Mouse (Mus musculus) testis, adult 2 months (tissue): Measurements from ENCODE around the gene Them7. TPM values are rescaled to one million over a fixed set of nuclear protein-coding genes. Genes with fewer than 3 reads are reported as not detected.

Source experiments
- H3K27ac ChIP-seq: fragments of 200-500 bp; 2 replicates; pipeline ENCODE4 v1.5.1; 2012; ENCODE audit warnings: low read depth, low read length; ENCODE audit not compliant: control insufficient read depth, insufficient read depth
- H3K27me3 ChIP-seq: fragments of 200-500 bp; 2 replicates; pipeline ENCODE4 v1.6.1; 2012; ENCODE audit warnings: mild to moderate bottlenecking, low read length, moderate library complexity; ENCODE audit not compliant: control insufficient read depth, insufficient read depth
- H3K36me3 ChIP-seq: fragments of 200-500 bp; 2 replicates; pipeline ENCODE4 v1.6.1; 2012; ENCODE audit warnings: mild to moderate bottlenecking, low read length; ENCODE audit not compliant: control insufficient read depth, insufficient read depth
- H3K4me1 ChIP-seq: fragments of 200-500 bp; 2 replicates; pipeline ENCODE4 v1.6.1; 2012; ENCODE audit warnings: low read length; ENCODE audit not compliant: control insufficient read depth, insufficient read depth
- H3K4me3 ChIP-seq: fragments of 200-500 bp; 2 replicates; pipeline ENCODE4 v1.5.1; 2012; ENCODE audit warnings: low read depth, mild to moderate bottlenecking, low read length, moderate library complexity, mixed read lengths; ENCODE audit not compliant: control insufficient read depth
- CTCF ChIP-seq: fragments of 200-500 bp; IDR thresholded peaks from 2 replicates; pipeline ENCODE4 v1.5.1; 2012; ENCODE audit warnings: low read depth, mild to moderate bottlenecking, inconsistent platforms, low read length, moderate library complexity; ENCODE audit not compliant: control insufficient read depth, insufficient read depth, insufficient replicate concordance
- POLR2A ChIP-seq: fragments of 200-500 bp; IDR thresholded peaks from 2 replicates; pipeline ENCODE4 v1.6.1; 2012; ENCODE audit warnings: low read depth, mild to moderate bottlenecking, inconsistent platforms, low read length, moderate library complexity; ENCODE audit not compliant: control insufficient read depth
- polyA plus RNA-seq: library from polyadenylated mRNA; depleted of rRNA; stranded (reverse); fragments of >200 nt; gene quantifications from 2 replicates; pipeline ENCODE4 v1.2.3, GENCODE M21; 2012

The Them7 gene
- polyA plus RNA-seq, 1 experiment: 0.56 TPM

DNA sequence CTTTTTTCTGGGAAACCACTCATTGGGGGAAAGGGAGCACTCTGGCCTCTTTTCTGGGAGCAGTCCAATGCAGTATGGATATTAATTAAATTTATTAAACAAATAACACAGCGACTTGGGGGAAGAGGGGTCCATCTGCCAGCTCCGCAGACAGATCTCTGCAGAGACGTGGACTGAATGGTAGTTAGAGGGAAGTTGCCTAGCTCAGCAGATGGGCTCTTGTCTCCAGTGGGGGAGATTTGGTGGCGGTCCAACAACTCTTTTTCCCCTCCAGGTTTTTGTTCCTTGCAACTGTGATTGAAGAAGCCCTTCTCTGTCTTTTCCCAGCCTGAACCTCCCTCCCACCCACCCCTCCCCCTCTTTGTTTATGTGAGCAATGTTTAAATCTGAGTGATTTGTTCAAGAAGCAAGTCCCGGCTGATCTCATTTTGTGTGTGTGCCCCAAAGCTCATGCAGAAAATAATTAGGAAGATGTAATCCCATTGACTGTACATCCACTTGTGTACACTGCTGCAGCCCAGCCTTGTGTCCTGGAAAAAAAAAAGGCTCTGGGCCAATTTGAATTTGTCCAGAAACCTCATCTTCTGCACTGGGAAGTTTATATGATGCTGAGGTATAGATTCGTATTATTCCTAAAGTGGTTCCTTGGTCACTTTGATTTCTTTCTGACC is 58.4 kb downstream of the Them7 start:
- TF ChIP-seq CTCF (no peak), POLR2A (no peak)
- Histone ChIP-seq H3K27ac (no peak overlapping the region), H3K27me3 (no peaks in the 10 kb centered on the region), H3K36me3 (no peaks in the 10 kb centered on the region), H3K4me1 (no peaks in the 10 kb centered on the region), H3K4me3 (no peak overlapping the region)

DNA sequence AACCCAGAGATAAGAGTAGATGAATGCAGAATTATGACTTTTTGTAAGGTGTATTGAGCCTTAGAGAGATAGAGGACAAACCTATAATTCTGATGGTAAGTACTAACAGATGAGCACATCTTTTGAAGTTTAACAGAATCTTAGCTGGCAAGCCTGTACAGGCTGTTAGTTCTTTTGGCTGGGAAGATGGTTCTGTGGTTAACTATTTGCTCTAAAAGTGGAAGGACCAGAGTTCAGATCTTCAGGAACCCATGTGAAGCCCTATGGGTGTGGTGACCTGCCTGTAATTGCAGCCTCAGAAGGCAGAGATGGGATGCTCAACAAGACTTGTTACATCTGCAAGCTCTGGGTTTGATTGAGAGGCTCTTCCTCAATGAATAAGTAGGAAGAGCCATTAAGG is 59.7 kb downstream of the Them7 start:
- H3K4me3 ChIP-seq: no peak overlapping the region
- no peak overlapping the region for H3K27ac ChIP-seq
- no peaks in the 10 kb centered on the region for H3K4me1 ChIP-seq
- TF ChIP-seq POLR2A (no peak), CTCF (no peak)
- H3K36me3 ChIP-seq: no peaks in the 10 kb centered on the region
- no peaks in the 10 kb centered on the region for H3K27me3 ChIP-seq

DNA sequence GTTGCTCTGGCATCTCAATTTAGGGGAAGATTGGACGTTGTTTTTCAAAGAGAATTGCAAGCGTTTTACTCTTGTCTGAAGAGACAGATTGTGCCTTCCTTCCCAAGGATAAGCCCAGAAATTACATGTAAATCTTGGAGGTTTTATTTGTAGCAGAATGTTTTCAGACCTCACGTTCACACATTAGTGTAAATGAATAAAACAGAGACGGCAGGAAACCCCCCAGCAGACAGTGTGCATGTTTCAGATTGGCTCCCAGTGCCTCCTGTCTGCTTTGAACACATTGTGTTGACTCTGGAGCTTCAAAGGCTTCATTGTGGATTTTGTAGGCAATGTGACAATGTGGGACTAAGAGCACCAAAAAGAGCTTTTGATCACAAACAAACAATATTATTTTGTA is 60.7 kb downstream of the Them7 start:
- Histone ChIP-seq H3K4me3 (no peak overlapping the region), H3K4me1 (no peaks in the 10 kb centered on the region), H3K36me3 (no peaks in the 10 kb centered on the region), H3K27ac (no peak overlapping the region), H3K27me3 (no peaks in the 10 kb centered on the region)
- TF ChIP-seq POLR2A: no peak
- TF ChIP-seq CTCF: no peak

DNA sequence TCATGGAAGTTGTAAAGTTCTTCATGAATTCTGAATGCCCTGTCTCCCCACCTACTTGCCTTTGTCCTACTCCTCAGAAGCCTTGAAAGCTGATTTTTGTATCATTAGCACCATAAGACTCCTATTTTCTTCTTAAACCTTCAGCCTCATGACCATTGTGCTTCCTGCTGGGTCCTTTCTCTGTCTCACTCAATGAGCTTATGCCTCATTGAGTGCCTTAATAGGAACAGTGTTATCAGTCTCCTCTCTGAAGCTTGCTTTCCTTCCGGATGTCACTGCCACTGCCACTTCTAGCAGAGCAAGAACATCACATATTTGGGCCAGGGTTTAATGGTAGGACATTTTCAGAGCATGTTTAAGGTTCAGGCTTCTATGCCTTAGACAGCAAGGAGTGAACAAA is 71.7 kb downstream of the Them7 start:
- H3K27ac ChIP-seq: no peak overlapping the region
- TF ChIP-seq CTCF (no peak), POLR2A (no peak)

DNA sequence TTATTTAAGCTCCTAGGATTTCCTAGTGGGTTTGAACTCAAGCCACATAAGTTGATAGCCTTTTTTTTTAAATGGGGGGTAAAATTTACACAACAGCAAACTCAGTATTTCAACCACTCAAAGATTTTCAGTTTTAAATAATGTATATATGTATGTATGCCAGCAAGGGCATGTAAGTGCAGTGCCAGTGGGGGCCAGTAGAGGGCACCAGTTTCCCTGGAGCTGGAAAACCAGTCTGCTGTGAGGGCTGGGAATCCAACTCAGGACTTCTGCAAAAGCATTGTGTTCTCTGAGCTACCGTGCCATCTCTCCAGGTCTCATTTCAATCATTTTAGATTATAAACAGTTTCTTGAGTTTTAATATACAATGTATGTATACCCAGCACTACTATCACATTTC is 74.8 kb downstream of the Them7 start:
- Histone ChIP-seq H3K4me1 (peaks cover 2% of the 10 kb centered on the region; the same call in 1 of the 2 replicates), H3K27ac (no peak overlapping the region), H3K36me3 (no peaks in the 10 kb centered on the region), H3K27me3 (no peaks in the 10 kb centered on the region), H3K4me3 (no peak overlapping the region)
- TF ChIP-seq POLR2A: no peak
- peak; percentile 79; the same call in 1 of the 2 replicates for TF ChIP-seq CTCF

More for the DNA sequence above, 71.7 kb downstream of the Them7 start:
- no peak overlapping the region for H3K4me3 ChIP-seq
- H3K27me3 ChIP-seq: no peaks in the 10 kb centered on the region
- H3K36me3 ChIP-seq: no peaks in the 10 kb centered on the region
- H3K4me1 ChIP-seq: peaks cover 2% of the 10 kb centered on the region; the same call in 1 of the 2 replicates

DNA sequence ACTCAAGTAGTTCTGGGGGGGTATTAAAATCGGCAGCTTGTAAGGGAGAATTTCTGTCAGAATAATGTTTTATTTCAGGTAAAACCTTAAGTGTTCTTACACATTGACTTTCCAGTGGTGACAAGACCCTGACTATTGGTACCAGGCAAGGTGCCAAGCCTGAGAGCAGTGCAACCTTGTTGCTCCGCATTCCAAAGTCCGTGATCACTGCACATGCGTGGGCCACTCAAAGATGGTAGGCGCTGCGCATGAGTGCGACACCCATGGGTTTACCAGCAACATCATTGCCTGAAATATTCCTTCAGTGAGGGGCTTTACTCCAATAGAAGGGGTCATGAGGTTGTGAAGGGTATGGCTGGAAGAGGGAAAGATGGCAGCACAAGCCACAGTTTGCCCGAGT is 77.0 kb downstream of the Them7 start:
- H3K27ac ChIP-seq: no peak overlapping the region
- H3K36me3 ChIP-seq: no peaks in the 10 kb centered on the region
- H3K27me3 ChIP-seq: no peaks in the 10 kb centered on the region
- H3K4me1 ChIP-seq: peaks cover 2% of the 10 kb centered on the region; the same call in 1 of the 2 replicates
- H3K4me3 ChIP-seq: no peak overlapping the region
- TF ChIP-seq POLR2A: no peak
- no peak for TF ChIP-seq CTCF

DNA sequence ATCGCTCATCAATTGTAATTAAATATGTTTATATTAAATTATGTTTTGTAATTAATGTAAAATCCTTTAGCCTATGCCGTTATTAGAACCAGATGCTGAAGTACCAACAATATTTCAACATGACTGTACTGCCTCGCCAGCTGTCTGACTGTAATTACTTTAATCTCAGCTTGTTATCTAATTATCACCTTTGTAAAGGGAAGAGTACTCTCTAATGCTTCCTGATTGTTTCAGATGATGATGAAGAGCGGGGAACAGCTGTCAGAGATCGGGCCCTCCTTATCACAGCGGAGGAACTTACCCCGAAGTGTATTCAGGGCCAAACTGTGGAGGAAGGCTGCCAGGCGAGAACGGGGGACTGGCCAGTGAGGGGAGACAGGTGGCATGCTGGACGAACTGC is 77.4 kb downstream of the Them7 start:
- no peak overlapping the region for H3K4me3 ChIP-seq
- H3K27me3 ChIP-seq: no peaks in the 10 kb centered on the region
- TF ChIP-seq POLR2A (no peak), CTCF (no peak)
- H3K36me3 ChIP-seq: no peaks in the 10 kb centered on the region
- peaks cover 2% of the 10 kb centered on the region; the same call in 1 of the 2 replicates for H3K4me1 ChIP-seq
- no peak overlapping the region for H3K27ac ChIP-seq

DNA sequence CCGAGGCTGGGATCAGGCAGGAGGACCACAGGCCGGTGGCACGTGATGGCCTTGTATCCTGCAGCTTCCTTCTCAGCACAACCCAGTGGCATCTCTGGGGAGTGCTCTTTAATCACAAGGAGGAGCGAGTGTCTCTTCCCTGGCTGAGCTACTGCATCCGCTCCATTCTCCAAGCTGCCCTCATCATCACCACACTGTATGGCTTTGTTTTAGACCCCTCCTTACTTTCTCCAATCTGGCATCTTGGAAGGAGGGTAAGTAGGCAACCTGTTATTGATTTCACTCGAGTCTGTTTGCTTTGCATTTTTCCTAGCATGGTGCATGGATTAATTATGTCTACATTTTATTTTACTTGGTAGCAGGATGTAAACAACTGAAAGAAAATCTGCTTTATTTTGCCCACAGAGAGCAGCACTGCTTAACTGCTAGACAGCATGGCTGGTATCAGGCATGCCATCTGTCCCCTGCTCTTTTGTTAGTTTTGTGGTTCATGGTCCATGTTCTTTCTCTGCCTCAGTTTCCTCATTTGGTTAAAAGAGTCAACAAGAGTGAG is 79.9 kb downstream of the Them7 start:
- Histone ChIP-seq H3K27ac (no peak overlapping the region), H3K36me3 (no peaks in the 10 kb centered on the region), H3K27me3 (no peaks in the 10 kb centered on the region), H3K4me1 (no peaks in the 10 kb centered on the region), H3K4me3 (no peak overlapping the region)
- TF ChIP-seq CTCF: no peak
- no peak for TF ChIP-seq POLR2A
